Mouse (Mus musculus) heart, embryonic 16.5 days (tissue): Measurements from ENCODE around the gene Slc13a2. TPM values are rescaled to one million over a fixed set of nuclear protein-coding genes. Genes with fewer than 3 reads are reported as not detected.

Source experiments
- ATAC-seq: fragments of 200-750 bp; cut with Nextera tagmentation; replicated peaks from 2 replicates; pipeline ENCODE4 v1.8.0; 2017; ENCODE audit warnings: moderate number of reproducible peaks; ENCODE audit not compliant: insufficient read depth, low FRiP score; ENCODE audit errors: extremely low read depth
- H3K27ac ChIP-seq: fragments of 300-500 bp; sonication (generic); 2 replicates; pipeline ENCODE4 v1.5.1; 2014; ENCODE audit warnings: mild to moderate bottlenecking, low read length, control low read depth, moderate library complexity
- H3K27me3 ChIP-seq: fragments of 300-500 bp; sonication (generic); 2 replicates; pipeline ENCODE4 v1.6.1; 2014; ENCODE audit warnings: low read length, mixed read lengths; ENCODE audit not compliant: control insufficient read depth, insufficient read depth
- H3K36me3 ChIP-seq: fragments of 300-500 bp; sonication (generic); 2 replicates; pipeline ENCODE4 v1.6.1; 2014; ENCODE audit not compliant: control insufficient read depth, insufficient read depth
- H3K4me1 ChIP-seq: fragments of 300-500 bp; sonication (generic); 2 replicates; pipeline ENCODE4 v1.6.1; 2014; ENCODE audit warnings: low read length, mixed read lengths; ENCODE audit not compliant: control insufficient read depth, insufficient read depth
- H3K4me2 ChIP-seq: fragments of 300-500 bp; sonication (generic); 2 replicates; pipeline ENCODE4 v1.6.1; 2014; ENCODE audit warnings: low read depth, mild to moderate bottlenecking, control low read depth, low read length
- H3K4me3 ChIP-seq: fragments of 300-500 bp; sonication (generic); 2 replicates; pipeline ENCODE4 v1.5.1; 2014; ENCODE audit warnings: mild to moderate bottlenecking, control low read depth, low read length
- H3K9ac ChIP-seq: fragments of 300-500 bp; sonication (generic); 2 replicates; pipeline ENCODE4 v1.6.1; 2014; ENCODE audit warnings: low read length, control low read depth
- H3K9me3 ChIP-seq: fragments of 300-500 bp; sonication (generic); replicated peaks from 2 replicates; pipeline ENCODE4 v1.6.1; 2016; ENCODE audit warnings: low read length; ENCODE audit not compliant: control insufficient read depth
- WGBS: fragments of 180-500 bp; shearing (Covaris S2); extraction: QIAGEN DNeasy Blood & Tissue Kit; methylation state at CpG from one replicate; pipeline ENCODE4 v1.1.7; 2014; 5-methylcytosine and 5-hydroxymethylcytosine counted together
- polyA plus RNA-seq: library from polyadenylated mRNA; unstranded; fragments of >200 nt; fragmentation: Nextera tagmentation; extraction: Ambion mirVana; gene quantifications from 2 replicates; pipeline ENCODE4 v1.2.1, GENCODE M21; 2015

Gene Slc13a2
- polyA plus RNA-seq, 1 experiment from 2014 or later = 0.70 TPM

- Histone ChIP-seq H3K9me3 (no peaks in the 10 kb centered on the region), H3K4me3 (no peak overlapping the region), H3K36me3 (no peaks in the 10 kb centered on the region), H3K27me3 (peaks cover 4% of the 10 kb centered on the region; the same call in 1 of the 2 replicates), H3K4me2 (no peak overlapping the region), H3K4me1 (no peaks in the 10 kb centered on the region), H3K9ac (no peak overlapping the region), H3K27ac (no peak overlapping the region)
- ATAC-seq = no peak
- 50% methylated on average over 6 of the region's 6 CpGs for WGBS
Observed at GRCm38 (mm10) chr11:78402062-78402461, 20.0 kb downstream of the Slc13a2 start.

- WGBS = 59% methylated on average over 3 of the region's 3 CpGs
- H3K27ac ChIP-seq = no peak overlapping the region
Observed at GRCm38 (mm10) chr11:78401469-78401868, 20.5 kb downstream of the Slc13a2 start.

GRCm38 (mm10) chr11:78400936-78401335 lies 21.1 kb downstream of the Slc13a2 start:
- Histone ChIP-seq H3K27ac (no peak overlapping the region), H3K4me2 (no peak overlapping the region), H3K27me3 (peaks cover 8% of the 10 kb centered on the region; the same call in 1 of the 2 replicates), H3K4me1 (no peaks in the 10 kb centered on the region), H3K9me3 (no peaks in the 10 kb centered on the region), H3K9ac (no peak overlapping the region), H3K36me3 (no peaks in the 10 kb centered on the region), H3K4me3 (no peak overlapping the region)
- no peak for ATAC-seq
- 56% methylated on average over 3 of the region's 3 CpGs for WGBS

More at GRCm38 (mm10) chr11:78401469-78401868, 20.5 kb downstream of the Slc13a2 start:
- H3K36me3 ChIP-seq = no peaks in the 10 kb centered on the region
- ATAC-seq = no peak
- H3K9me3 ChIP-seq = no peaks in the 10 kb centered on the region
- no peak overlapping the region for H3K4me3 ChIP-seq
- no peak overlapping the region for H3K4me2 ChIP-seq
- peaks cover 8% of the 10 kb centered on the region; the same call in 1 of the 2 replicates for H3K27me3 ChIP-seq
- H3K9ac ChIP-seq = no peak overlapping the region
- H3K4me1 ChIP-seq = no peaks in the 10 kb centered on the region

GRCm38 (mm10) chr11:78399680-78400079 lies 22.3 kb downstream of the Slc13a2 start:
- no peaks in the 10 kb centered on the region for H3K9me3 ChIP-seq
- H3K27me3 ChIP-seq = peaks cover 8% of the 10 kb centered on the region; the same call in 1 of the 2 replicates
- ATAC-seq = no peak
- WGBS = 16% methylated on average over 8 of the region's 8 CpGs
- H3K4me2 ChIP-seq = no peak overlapping the region
- no peak overlapping the region for H3K27ac ChIP-seq
- H3K9ac ChIP-seq = no peak overlapping the region
- no peaks in the 10 kb centered on the region for H3K4me1 ChIP-seq
- H3K36me3 ChIP-seq = no peaks in the 10 kb centered on the region
- H3K4me3 ChIP-seq = no peak overlapping the region

- no peaks in the 10 kb centered on the region for H3K4me1 ChIP-seq
- peaks cover 8% of the 10 kb centered on the region; the same call in 1 of the 2 replicates for H3K27me3 ChIP-seq
- H3K9me3 ChIP-seq = no peaks in the 10 kb centered on the region
- no peaks in the 10 kb centered on the region for H3K36me3 ChIP-seq
- ATAC-seq = no peak
- H3K4me3 ChIP-seq = no peak overlapping the region
- H3K27ac ChIP-seq = no peak overlapping the region
- H3K4me2 ChIP-seq = no peak overlapping the region
- H3K9ac ChIP-seq = no peak overlapping the region
- 71% methylated on average over 6 of the region's 6 CpGs for WGBS
Observed at GRCm38 (mm10) chr11:78398212-78398611, 23.8 kb downstream of the Slc13a2 start.

- Histone ChIP-seq H3K27ac (no peak overlapping the region), H3K4me3 (no peak overlapping the region), H3K36me3 (no peaks in the 10 kb centered on the region), H3K9ac (no peak overlapping the region), H3K27me3 (peaks cover 8% of the 10 kb centered on the region; the same call in 1 of the 2 replicates), H3K4me2 (peak overlapping the region; percentile 42), H3K9me3 (no peaks in the 10 kb centered on the region), H3K4me1 (no peaks in the 10 kb centered on the region)
- 11% methylated on average over 18 of the region's 18 CpGs for WGBS
- 0 out of 2 replicates have a peak, but pooled peaks have one; percentile 47 for ATAC-seq
Observed at GRCm38 (mm10) chr11:78397397-78397796, 24.6 kb downstream of the Slc13a2 start.

GRCm38 (mm10) chr11:78396950-78397349 lies 25.1 kb downstream of the Slc13a2 start:
- no peaks in the 10 kb centered on the region for H3K36me3 ChIP-seq
- H3K27me3 ChIP-seq = peaks cover 8% of the 10 kb centered on the region; the same call in 1 of the 2 replicates
- H3K4me1 ChIP-seq = no peaks in the 10 kb centered on the region
- no peak for ATAC-seq
- no peak overlapping the region for H3K27ac ChIP-seq
- 49% methylated on average over 11 of the region's 11 CpGs for WGBS
- no peak overlapping the region for H3K4me3 ChIP-seq
- no peak overlapping the region for H3K9ac ChIP-seq
- H3K4me2 ChIP-seq = peak overlapping the region; percentile 42
- H3K9me3 ChIP-seq = no peaks in the 10 kb centered on the region

- Histone ChIP-seq H3K27ac (no peak overlapping the region), H3K36me3 (no peaks in the 10 kb centered on the region), H3K4me3 (no peak overlapping the region), H3K9ac (no peak overlapping the region), H3K4me1 (no peaks in the 10 kb centered on the region), H3K27me3 (peaks cover 4% of the 10 kb centered on the region; the same call in 1 of the 2 replicates), H3K9me3 (no peaks in the 10 kb centered on the region), H3K4me2 (no peak overlapping the region)
- no peak for ATAC-seq
- WGBS = 75% methylated on average over 3 of the region's 3 CpGs
Observed at GRCm38 (mm10) chr11:78392728-78393127, 29.3 kb downstream of the Slc13a2 start.

- Histone ChIP-seq H3K27ac (no peak within 1 kb of the TSS), H3K4me2 (no peak within 1 kb of the TSS), H3K4me3 (0 out of 2 replicates have a peak within 1 kb of the TSS, but pooled peaks have one; percentile 9), H3K9me3 (no peaks in the 10 kb centered on the region), H3K36me3 (no peaks in the 10 kb centered on the region), H3K27me3 (no peaks in the 10 kb centered on the region; the same call in 1 of the 2 replicates), H3K9ac (no peak within 1 kb of the TSS), H3K4me1 (no peaks in the 10 kb centered on the region)
- no peak for ATAC-seq
- WGBS = 76% methylated on average over 14 of the region's 14 CpGs
Observed at GRCm38 (mm10) chr11:78386508-78387043, 35.4 kb downstream of the Slc13a2 start, which contains the start of gene Foxn1. Gene Foxn1 (minus strand): TSS chr11:78386558.
